Mouse (Mus musculus) embryo, embryonic 11 days (tissue): Measurements from ENCODE around the gene Ing2.

Experiments
- DNase-seq: peaks from one replicate; pipeline ENCODE4 v3.0.0-alpha.2; 2015

Gene Ing2

DNA sequence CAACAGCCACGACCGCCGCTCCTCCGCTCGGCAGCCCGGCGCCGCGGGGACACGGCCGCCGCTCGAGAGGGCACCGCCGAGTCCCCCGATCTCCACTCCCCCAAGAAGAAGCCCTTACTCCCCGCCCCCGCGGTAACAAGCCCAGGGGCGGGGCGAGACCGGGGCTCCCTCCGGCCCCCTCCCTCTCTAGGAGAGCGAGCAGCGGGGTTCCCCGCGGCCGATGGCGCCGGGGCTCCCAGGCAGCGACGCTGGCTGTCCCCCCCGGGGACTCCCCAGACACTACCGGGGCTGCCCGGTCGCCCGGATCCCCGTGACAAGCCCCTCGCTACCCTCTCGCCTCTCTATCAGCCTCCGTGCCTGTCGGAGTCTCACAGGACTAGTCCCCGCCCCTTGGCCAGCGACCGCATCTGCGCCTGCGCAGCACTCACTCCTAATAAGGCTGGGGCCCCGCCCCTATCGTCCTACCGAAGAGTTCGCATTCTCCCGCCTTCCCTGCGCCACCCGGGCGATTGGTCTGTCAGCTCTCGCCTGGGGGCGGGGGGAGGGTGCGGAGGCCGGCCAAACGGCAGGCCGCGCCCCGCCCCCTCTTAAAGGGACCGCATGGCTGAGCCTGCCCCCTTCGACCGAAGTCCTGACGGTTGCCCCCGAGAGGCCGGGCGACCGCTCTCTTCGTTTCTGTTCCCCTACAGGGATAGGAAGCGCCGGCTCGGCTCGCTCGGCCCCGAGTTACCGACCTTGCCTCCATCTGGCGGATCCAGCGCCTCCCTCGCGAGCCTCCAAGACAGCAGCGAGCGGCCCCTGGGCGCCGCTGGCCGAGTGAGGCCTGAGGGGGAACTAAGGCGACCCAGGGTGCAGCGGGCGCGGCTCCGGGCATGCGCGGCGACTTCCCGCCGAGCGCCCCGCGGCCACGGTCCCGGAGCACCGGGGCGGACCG, at the start of gene Ing2:
Gene Ing2, minus strand, starts transcription at position 780 of the 934 bp plus-strand sequence.
- peak; percentile 100 for DNase-seq

DNA sequence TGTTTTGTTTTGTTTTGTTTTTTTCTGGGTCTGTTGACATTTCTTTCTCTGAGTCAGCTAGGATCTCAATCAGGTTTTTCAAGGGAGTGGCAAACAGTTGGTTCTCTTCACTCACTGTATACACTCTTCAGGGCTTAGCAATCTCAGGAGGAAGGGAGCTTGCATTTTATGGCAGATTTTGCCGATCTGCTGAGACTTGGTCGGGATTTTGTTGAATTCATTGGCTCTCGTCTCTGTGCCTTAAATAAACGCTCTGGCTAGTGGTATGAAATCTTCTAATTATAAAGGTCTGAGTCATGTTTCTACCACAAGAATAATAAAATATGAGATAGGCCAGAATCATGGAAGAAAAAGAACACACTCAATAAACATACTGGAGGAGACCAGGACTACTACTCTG, 46.3 kb upstream of the Ing2 start:
- DNase-seq, result no peak

DNA sequence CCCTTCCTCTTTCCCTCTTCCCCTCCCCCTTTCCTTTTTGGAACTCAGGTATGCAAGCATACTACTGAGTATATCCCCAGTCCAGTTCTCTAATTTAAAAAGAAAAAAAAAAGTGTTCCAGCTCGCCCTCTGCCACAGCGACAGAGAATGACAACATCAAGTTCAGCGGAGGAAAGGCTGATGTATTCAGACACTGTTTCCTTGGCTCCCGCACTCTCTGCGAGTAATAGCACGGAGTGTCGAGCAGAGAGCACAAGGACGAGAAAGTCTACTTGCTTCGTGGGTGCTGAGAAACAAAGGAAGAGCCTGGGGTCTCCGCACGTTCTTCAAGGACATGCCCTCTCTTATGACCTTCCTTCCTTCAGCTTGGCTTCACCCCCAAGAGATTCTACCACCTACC, 43.3 kb upstream of the Ing2 start:
- peak; percentile 23 for DNase-seq

DNA sequence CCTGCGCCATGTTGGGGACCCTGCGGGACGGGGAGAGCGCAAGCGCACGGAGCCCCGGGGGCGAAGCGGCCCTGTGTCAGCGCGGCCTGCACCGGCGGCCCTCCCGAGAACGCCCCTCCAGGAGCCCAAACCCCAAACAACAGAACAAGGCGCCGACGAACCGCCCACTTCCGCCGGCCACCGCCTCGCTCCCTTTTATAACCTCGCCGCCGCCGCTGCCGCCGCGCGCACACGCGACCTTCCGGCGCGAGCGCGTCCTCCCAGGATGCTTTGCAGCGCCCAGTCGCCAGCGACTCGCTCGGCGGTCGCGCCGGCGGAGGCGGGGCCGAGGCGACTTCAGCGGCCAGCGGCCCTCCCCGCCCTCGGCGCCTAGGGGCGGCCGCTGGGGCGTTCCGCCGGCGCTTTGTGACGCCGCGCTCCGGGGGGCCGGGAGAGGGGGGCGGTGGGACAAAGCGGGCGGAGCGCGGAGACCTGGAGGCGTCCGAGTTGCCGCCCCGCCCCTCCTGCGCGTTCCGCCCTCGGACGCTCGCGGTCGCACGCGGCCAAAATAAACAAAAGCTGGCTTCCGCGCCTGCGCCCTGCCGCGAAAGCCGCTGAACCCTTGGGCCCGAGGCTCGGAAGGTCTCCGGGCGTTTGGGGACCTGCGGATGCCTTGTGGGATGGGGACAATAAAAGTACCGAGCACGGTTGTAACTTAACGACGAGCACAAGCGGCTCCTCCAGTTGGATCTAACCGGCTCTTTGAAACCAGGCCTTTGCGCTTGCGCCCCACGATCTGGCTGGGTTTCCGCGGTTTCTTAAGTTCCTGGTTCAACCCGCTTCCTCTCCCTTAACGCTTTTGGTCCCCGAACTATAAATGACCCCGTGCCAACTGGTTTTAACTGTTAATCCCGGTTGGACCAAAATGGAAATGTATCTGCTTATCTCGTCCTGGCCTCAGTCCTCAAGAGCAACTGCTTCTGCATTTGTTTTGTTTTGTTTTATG, 38.7 kb upstream of the Ing2 start, which contains the start of gene Cdkn2aip:
Gene Cdkn2aip, minus strand, starts transcription at position 172 of the 985 bp plus-strand sequence.
- DNase-seq, result peak; percentile 99

DNA sequence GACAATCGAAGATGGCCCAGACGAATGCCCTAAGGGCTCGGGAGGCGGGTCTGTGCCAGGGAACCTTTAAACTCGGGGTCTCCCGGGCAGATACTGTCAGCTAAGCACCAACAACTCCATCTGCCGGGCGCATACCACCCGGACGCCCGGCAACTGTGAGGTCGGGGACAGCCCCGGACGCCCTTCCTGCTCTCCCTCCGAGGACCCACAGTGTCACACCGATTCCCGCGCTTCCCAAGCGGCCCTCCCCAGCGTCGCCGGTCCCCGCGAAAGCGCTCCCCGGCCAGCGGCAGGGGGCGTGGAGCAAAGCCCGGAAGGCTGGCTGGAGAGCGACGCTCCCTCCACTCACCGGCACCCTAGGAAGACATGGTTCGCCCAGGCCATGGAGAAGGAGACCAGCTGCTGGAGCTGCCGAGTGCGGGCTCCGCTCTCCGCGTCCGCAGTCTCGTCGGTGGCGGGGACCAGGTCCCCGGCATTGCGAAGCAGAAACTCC, 37.9 kb upstream of the Ing2 start:
- DNase-seq, result peak; percentile 70

DNA sequence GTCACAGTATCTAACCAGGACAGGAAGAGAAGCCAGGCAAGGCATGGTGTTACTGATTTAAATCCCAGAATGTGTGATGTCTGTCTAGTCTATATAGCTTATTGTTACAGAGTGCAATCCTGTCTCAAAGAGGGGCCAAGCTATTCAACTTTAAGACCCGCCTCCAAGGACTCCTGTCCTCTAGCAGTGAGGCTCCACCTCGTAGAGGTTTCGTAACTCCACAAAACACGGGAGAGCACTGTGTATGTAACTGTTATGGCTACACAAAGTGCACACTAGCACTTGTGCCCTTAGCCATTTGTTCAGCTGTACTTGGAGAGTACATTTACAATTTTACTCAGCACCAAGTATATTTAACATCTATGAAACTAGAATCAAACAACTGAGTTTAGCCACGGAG, 32.8 kb upstream of the Ing2 start:
- no peak for DNase-seq

DNA sequence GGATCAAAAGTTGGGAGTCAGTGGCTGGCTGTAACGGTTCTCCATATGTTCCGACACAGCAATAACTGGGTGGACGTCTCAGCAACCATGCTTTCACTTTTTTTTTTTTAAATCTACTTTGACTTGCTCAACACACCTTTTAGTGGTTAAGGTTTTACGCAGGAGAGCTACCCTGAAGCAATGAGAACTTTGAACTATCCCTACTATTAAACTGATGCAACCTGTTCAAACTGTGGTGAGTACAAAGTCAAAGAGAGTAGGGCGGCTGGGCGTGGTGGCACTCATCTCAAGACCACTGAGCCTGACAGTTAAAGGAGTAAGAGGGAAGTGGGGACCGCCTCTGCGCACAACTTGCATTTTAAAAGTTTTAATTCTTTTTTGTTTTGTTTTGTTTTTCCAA, 31.4 kb upstream of the Ing2 start:
- no peak for DNase-seq

DNA sequence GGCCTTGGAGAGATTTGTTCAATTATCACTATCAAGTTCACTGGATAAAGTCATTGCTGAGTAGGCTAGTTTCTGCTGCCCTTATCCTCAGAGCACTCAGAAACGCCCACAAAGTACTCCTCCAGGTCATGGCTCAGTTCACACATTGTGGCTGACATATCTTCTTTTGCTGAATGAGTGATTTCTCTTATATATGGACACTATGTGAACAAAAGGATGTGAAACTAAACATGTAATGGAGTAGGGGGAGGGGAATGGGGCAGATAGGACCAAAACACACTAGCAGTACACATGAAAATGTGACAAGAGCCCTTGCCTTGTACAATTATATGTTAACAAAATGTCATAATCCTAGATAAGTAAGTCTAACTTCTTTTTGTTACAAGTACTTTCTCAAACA, 27.0 kb upstream of the Ing2 start:
- no peak for DNase-seq

DNA sequence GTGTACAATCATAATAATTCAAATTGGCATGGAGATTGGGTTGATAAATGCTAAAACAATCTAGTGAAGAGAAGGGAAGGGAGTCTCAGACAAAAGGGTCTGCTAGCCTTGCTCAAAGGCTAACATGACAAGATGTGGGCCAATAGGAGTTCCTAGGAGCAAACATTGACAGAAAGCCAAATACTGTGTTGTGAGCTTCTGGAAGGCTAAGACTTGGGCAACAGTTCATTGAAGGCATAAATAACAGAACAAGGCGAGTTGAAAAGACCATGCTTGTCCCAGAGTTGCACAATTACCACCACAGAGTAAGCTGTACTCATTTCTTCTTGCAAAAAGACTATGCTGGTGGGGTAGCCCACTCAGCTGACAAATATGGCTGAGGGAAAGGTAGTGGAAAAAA, 22.3 kb upstream of the Ing2 start:
- no peak for DNase-seq

DNA sequence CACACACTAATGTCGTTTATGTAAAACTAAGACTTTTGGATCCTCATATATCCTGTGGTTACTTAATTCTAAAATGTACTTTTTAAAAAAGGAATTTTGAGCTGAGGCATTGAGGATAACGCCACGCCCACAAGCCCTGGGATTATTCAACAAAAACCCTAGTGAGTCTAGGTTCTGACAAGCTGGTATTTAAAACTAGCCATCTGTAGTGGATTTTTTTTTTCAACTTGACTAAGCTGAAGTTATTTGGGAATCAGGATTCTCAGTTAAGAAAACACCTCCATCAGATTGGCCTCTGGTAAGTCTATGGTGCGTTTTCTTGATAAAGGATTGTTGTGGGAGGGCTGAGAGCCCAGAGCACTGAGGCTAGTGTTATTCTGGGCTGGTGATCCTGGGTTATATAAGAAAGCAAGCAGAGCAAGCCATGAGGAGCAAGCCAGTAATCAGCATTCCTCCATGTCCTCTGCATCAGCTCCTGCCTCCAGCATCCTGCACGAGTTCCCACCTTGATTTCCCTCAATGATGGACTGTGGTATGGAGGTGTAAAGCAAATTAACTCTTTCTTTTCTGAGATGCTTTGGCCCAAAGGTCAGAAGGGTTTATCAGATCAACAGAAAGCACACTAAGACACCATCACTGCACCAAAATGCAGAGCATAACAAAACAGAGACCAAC, 20.2 kb upstream of the Ing2 start:
- DNase-seq, result no peak

DNA sequence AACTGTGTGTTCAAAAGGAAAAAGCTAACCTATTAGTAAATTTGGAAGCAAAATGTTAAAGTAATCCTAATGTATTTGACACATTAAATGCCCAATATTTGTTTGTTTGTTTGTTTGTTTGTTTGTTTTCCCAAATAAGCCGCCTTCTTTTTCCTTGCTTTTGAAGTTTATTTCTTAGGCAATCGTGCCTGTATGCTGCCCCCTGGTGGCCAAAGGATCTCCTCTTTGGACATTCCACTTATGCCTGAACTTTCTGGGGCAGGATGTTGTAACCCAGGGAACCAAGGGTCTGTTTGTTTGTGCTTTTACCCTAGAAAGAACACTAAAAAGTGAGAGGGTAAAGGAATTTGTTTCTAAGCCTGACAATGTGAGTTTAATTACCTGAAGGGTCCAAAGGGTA, 17.8 kb upstream of the Ing2 start:
- DNase-seq, result peak; percentile 91

DNA sequence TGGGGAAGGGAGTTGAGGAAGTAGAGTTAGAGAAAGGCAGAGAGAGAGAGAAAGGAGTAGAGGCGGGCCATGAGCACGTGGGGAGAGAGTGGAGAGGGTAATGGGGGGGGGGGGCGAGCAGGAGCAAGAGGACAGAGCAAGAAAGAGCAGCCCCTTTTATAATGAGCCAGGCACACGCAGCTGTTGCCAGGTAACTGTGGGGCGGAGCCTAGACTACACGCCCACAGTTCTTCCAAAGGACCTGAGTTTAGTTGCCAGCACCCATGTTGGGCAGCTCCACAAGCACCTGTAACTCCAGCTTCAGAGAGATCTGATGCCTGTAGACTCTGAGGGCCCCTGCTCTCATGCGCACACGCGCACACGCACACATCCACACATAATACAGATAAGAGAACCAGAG, 16.5 kb upstream of the Ing2 start:
- no peak for DNase-seq

DNA sequence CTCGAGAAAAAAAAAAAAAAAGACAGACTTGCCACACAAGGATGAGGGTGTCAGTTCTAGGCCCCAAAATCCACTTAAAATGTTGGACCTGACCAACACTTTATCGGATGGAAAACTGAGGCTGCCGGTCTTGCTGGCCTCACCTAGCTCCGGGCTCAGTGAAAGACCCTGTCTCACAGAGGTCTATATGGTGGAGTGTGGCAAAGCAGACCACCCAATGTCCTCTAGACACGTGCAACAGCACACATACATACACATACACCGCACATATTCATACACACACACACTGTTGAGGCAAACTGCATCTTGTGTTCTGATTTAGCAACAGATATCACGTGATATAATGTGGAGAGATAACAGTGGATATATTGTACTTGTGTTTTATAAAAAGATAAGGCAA, 15.9 kb upstream of the Ing2 start:
- DNase-seq, result no peak

DNA sequence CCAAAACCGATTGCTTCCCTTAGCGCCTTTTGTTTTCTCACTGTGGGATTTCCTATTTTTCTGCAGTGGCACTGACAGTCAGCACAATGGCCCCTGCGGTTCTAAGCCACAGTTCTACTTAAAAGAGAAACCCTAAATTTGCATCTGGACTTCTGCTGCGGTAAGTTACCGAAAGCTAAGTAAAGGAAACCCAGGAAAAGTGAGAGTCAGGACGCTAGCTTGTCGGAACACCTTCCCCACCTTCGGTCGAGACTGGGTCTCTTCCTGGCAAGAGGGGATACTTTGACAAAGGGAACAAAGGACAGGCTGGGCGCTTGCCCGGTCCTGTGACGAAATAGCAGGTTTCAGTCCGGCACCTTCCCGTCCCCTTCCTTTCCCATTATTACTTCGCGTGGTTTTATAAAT, 15.3 kb upstream of the Ing2 start:
- peak; percentile 41 for DNase-seq

DNA sequence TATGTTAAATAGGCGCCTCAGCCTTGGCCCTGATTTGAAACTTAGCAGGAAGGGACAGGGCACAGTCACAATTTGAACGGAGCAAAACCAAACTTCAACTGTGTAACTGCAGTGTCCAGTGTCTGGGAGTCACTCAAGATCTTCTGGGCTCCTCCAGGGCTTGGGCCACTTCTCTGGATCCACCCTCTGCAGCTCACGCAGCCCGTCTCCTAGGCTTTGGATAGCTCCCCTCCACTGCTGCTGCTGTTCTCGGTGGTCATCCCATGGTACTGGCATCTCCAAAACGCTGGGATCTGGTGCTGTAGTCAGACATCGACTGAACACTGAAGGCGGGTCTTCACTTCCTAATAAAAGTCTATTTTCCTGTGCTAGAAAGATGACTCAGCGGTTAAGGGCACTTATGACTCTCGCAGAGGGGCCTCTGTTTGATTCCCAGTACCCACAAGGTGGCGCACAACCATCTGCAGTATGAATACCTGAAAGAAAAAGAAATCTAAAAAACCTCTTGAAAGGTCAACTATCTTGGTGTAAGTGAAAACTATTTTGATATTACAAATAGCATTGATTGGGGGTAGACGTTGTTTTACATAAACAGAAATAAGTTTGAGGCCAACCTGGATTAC, 14.5 kb upstream of the Ing2 start:
- peak; percentile 70 for DNase-seq

DNA sequence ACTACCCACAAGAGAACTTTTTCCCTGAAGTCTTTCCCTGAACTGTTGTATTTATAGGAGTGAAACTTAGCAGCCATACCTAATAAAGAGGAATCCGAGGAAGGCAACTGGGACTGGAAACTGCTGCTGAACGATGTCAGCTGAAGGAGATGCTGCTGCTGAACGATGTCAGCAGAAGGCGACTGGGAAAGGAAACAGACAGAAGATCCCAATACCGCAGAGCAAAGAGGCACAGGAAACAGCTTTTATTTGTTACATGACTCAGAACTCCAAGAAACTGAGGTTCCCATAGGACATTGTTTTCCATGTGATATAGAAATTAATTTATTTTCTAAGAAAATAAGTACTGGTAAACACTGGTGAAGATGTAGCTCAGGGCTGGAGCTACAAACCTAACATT, 9.1 kb upstream of the Ing2 start:
- no peak for DNase-seq

DNA sequence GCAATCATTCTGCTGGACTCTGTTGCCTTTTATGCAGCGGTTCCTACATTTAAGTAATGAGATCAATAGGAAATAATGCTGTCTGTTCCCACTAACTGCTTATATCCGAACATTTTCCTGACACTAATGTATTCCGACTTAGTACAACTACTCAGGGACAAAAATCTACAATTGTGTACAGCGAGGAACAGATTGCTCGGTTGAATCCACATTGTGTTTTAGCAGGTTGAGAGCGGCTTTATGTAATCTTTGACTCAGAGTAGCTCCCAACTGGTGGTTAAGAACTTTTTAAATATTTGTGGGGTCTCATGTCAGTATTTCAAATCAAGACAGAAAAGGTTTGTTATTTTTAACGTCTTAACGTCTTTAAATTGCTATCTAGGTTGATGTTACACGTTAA, 8.6 kb upstream of the Ing2 start:
- no peak for DNase-seq

DNA sequence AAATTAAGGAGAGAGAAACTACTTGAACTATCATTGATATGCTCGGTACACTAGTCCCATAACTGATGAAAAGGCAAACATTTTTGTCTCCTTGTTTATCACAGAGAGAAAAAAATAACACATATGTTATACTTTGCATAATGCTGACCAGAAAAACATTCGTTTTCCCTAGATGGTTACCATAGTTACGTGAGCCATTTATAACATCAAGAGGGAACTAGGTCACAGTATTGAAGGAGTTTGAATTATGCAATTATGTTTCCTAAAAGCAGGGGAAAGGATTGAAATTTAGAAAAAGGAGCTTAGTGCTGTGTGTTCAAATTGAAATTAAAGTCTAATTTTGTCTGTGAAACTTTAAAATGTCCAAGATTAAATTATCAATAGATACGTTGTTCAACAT, 5.0 kb upstream of the Ing2 start:
- DNase-seq, result no peak

DNA sequence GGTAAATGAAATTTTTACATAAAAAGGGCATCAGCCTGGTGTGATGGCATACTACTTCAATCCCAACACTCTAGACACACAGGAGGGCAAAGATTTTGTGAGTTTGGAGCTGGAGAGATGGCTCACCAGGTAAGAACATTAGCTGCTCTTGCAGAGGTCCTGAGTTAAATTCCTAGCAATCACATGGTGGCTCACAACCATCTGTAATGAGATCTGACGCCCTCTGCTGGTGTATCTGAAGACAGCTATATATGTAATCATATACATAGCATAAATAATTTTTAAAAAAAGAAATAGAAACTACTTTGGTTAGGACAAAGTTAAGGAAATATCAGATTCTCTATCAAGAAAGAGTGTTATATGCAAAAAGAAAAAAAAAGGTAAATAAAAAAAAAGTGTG, 4.2 kb upstream of the Ing2 start:
- DNase-seq, result no peak

DNA sequence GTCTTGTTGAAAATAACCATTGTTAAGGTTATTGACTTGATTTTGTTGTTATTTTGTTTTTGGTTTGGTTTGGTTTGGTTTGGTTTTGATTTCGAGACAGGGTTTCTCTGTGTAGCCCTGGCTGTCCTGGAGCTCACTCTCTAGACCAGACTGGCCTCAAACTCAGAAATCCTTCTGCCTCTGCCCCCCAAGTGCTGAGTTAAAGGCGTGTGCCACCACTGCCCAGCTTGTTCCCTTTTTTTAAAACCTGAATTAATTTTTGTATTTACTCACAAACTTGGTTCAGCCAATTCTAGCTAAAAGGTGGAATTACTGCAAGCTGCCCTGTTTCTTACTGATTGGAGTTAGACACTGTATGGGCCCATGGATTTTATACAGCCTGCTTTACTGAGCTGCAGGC, 1.3 kb upstream of the Ing2 start:
- DNase-seq, result no peak

DNA sequence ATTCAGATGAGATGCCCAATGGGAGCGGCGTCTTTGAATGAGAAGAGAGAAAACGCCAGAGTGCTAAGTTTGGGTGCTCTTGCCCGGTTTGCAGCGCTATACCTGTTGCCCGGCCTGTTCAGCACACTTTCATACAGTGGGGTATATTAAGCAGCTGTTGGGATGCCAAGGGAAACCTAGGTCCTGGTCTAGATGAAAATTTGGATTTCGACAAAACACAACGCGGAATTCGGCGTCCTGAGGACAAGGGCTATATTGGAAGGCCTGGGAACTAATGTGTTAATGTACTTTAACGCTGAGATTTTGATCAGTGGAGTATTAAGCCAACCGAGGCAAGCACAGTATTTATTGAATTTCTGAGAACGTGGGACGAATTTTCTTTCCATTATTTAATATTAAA, 868 bp upstream of the Ing2 start:
- DNase-seq, result no peak

DNA sequence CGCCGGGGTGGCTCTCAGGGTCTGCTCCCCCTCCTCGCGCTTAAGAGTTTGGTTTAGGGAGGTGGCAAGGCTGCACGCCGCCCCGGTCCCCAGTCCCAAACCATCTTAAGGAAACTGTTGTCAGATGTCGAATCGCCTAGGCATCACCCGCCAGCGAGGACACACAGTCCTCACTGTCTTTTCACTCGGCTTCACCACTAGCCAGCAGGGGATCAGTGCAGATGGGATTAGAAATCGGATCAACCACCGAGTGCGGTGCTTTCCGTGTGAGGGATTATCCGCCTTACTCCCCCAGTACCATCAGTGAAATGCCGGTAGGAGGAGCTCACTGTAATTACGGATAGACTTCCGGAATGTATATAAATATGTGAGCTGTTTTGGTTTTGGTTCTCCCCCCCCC, 430 bp upstream of the Ing2 start:
- peak; percentile 72 for DNase-seq
